Comparison of ENCODE assay signal across 26 mouse cellular contexts in genomic region chr6:134914523-134914922, GRCm38 (mm10). TPM values are rescaled to one million over a fixed set of nuclear protein-coding genes. Genes with fewer than 3 reads are reported as not detected.
A peak's percentile ranks its signal among the peaks of the same experiment; 100 is the strongest.
DNase-seq lines count a peak whose midpoint lies in the region; ATAC-seq and TF ChIP-seq lines count a peak whose summit lies in the region.
"Had no signal": no experiment of that assay in that cellular context is flagged by ENCODE, and none has a peak within 500 bp of the region (broad histone marks: within the 10 kb centered on the region; RNA-seq: fewer than 3 reads in every experiment).

No protein-coding gene starts in this region.

- H3K4me3 ChIP-seq in midbrain, embryonic 11.5 days (ENCODE audit: low read depth, low read length) = no peak overlapping the region
- no peak overlapping the region for H3K4me3 ChIP-seq in midbrain, embryonic 16.5 days (ENCODE audit: low read depth, low read length)
- H3K4me3 ChIP-seq in intestine, embryonic 16.5 days (ENCODE audit: low read length) = no peak overlapping the region
- H3K4me3 ChIP-seq in small intestine, adult 2 months (ENCODE audit: low read depth, low read length) = no peak overlapping the region
- H3K4me3 ChIP-seq: embryonic facial prominence, embryonic 13.5 days; embryonic facial prominence, embryonic 15.5 days; erythroblast, embryonic 14.5 days; forebrain, embryonic 10.5 days; forebrain, embryonic 12.5 days had no signal

- H3K4me1 ChIP-seq in midbrain, embryonic 11.5 days (ENCODE audit: control insufficient read depth, insufficient read depth, low read length) = peaks cover 9% of the 10 kb centered on the region
- H3K4me1 ChIP-seq in midbrain, embryonic 16.5 days (ENCODE audit: control insufficient read depth, insufficient read depth, low read length) = peaks cover 11% of the 10 kb centered on the region
- peaks cover 15% of the 10 kb centered on the region for H3K4me1 ChIP-seq in intestine, embryonic 16.5 days (ENCODE audit: control insufficient read depth, insufficient read depth, low read length)
- H3K4me1 ChIP-seq in small intestine, adult 2 months (ENCODE audit: control insufficient read depth, insufficient read depth, insufficient read length, low read length) = peaks cover 9% of the 10 kb centered on the region

- ATAC-seq in midbrain, embryonic 11.5 days (ENCODE audit: low FRiP score) = no peak
- no peak for ATAC-seq in midbrain, embryonic 16.5 days
- ATAC-seq in intestine, embryonic 16.5 days = peak; percentile 45
- ATAC-seq: forebrain, embryonic 14.5 days; forebrain, embryonic 16.5 days; Patski had no signal

- no peaks in the 10 kb centered on the region for H3K36me3 ChIP-seq in midbrain, embryonic 11.5 days (ENCODE audit: control insufficient read depth, insufficient read depth, low read length)
- no peaks in the 10 kb centered on the region for H3K36me3 ChIP-seq in midbrain, embryonic 16.5 days (ENCODE audit: control insufficient read depth, insufficient read depth, low read length)
- H3K36me3 ChIP-seq in intestine, embryonic 16.5 days (ENCODE audit: control insufficient read depth, insufficient read depth, low read length) = no peaks in the 10 kb centered on the region
- no peaks in the 10 kb centered on the region for H3K36me3 ChIP-seq in small intestine, adult 2 months (ENCODE audit: control insufficient read depth, insufficient read depth, low read length)
- H3K36me3 ChIP-seq: embryonic facial prominence, embryonic 13.5 days; embryonic facial prominence, embryonic 15.5 days; forebrain, embryonic 10.5 days; forebrain, embryonic 12.5 days; G1E had no signal

- no peak for TF ChIP-seq CTCF in small intestine, adult 2 months (IDR thresholded peaks at IDR 0.05; ENCODE audit: extremely low read depth, insufficient read length, insufficient replicate concordance, low read depth, low read length)

- H3K27me3 ChIP-seq in midbrain, embryonic 11.5 days (ENCODE audit: control insufficient read depth, insufficient read depth, low read length) = no peaks in the 10 kb centered on the region
- H3K27me3 ChIP-seq in midbrain, embryonic 16.5 days (ENCODE audit: control insufficient read depth, insufficient read depth, low read depth, low read length) = no peaks in the 10 kb centered on the region
- no peaks in the 10 kb centered on the region for H3K27me3 ChIP-seq in intestine, embryonic 16.5 days (replicated peaks; ENCODE audit: control insufficient read depth, insufficient read depth, low read length)
- H3K27me3 ChIP-seq in small intestine, adult 2 months (ENCODE audit: control insufficient read depth, insufficient read depth, low read length) = no peaks in the 10 kb centered on the region
- H3K27me3 ChIP-seq: embryonic facial prominence, embryonic 13.5 days; embryonic facial prominence, embryonic 15.5 days; Patski had no signal

- H3K9me3 ChIP-seq in midbrain, embryonic 11.5 days (ENCODE audit: control insufficient read depth, low read length) = no peaks in the 10 kb centered on the region
- H3K9me3 ChIP-seq in midbrain, embryonic 16.5 days (replicated peaks; ENCODE audit: control insufficient read depth, low read length, poor library complexity, severe bottlenecking) = no peaks in the 10 kb centered on the region
- H3K9me3 ChIP-seq in intestine, embryonic 16.5 days (ENCODE audit: control insufficient read depth, low read length) = no peaks in the 10 kb centered on the region
- H3K9me3 ChIP-seq: embryonic facial prominence, embryonic 13.5 days; embryonic facial prominence, embryonic 15.5 days; forebrain, embryonic 10.5 days; forebrain, embryonic 12.5 days; G1E had no signal

- DNase-seq in midbrain, embryonic 11.5 days (ENCODE audit: low spot score, missing footprints) = peak; percentile 69
- DNase-seq in ZHBTc4 (ENCODE audit: low read depth, low spot score) = peak; percentile 42
- DNase-seq in cerebellum, postnatal 10 days = no peak
- no peak for DNase-seq in right cerebral cortex, postnatal 14 days
- no peak for DNase-seq in spleen, adult 18-20 months
- DNase-seq: adrenal gland, adult 2 months; adrenal gland, postnatal 10 days; adrenal gland, postnatal 25 days; cerebellum, adult 11-12 months; cerebellum, adult 2 months; cerebellum, adult 9-10 months; cerebellum, postnatal 14 days; cerebellum, postnatal 36 days; embryo, embryonic 11 days had no signal

- no peak overlapping the region for H3K27ac ChIP-seq in midbrain, embryonic 11.5 days (ENCODE audit: low read depth, low read length)
- H3K27ac ChIP-seq in midbrain, embryonic 16.5 days (ENCODE audit: low read length) = no peak overlapping the region
- H3K27ac ChIP-seq in intestine, embryonic 16.5 days (ENCODE audit: low read length) = no peak overlapping the region
- H3K27ac ChIP-seq in small intestine, adult 2 months (ENCODE audit: insufficient read depth, low read depth, low read length) = peak overlapping the region; percentile 46; the same call in 1 of the 2 replicates
- H3K27ac ChIP-seq: embryonic facial prominence, embryonic 13.5 days; embryonic facial prominence, embryonic 15.5 days; forebrain, embryonic 10.5 days; forebrain, embryonic 12.5 days had no signal

- no peak overlapping the region for H3K9ac ChIP-seq in midbrain, embryonic 11.5 days (ENCODE audit: low read length)
- no peak overlapping the region for H3K9ac ChIP-seq in midbrain, embryonic 16.5 days (ENCODE audit: low read depth, low read length)
- no peak overlapping the region for H3K9ac ChIP-seq in intestine, embryonic 16.5 days (ENCODE audit: low read depth, low read length)
- H3K9ac ChIP-seq: embryonic facial prominence, embryonic 13.5 days; embryonic facial prominence, embryonic 15.5 days; forebrain, embryonic 12.5 days had no signal

- no peak for TF ChIP-seq POLR2A in small intestine, adult 2 months (IDR thresholded peaks at IDR 0.05; ENCODE audit: low read depth, low read length)

- WGBS in midbrain, embryonic 11.5 days = 90% methylated on average over 5 of the region's 5 CpGs
- 94% methylated on average over 5 of the region's 5 CpGs for WGBS in midbrain, embryonic 16.5 days
- 79% methylated on average over 5 of the region's 5 CpGs for WGBS in intestine, embryonic 16.5 days
- WGBS in small intestine, adult 2 months = 32% methylated on average over 5 of the region's 5 CpGs

- H3K4me2 ChIP-seq in midbrain, embryonic 11.5 days = no peak overlapping the region
- no peak overlapping the region for H3K4me2 ChIP-seq in midbrain, embryonic 16.5 days (ENCODE audit: low read length)
- no peak overlapping the region for H3K4me2 ChIP-seq in intestine, embryonic 16.5 days (ENCODE audit: low read depth, low read length)
- H3K4me2 ChIP-seq: embryonic facial prominence, embryonic 13.5 days; embryonic facial prominence, embryonic 15.5 days; forebrain, embryonic 12.5 days had no signal

RNA-seq across cellular contexts. Expression of gene Cdkn1b, which starts 5.7 kb away (rescaled TPM):
- polyA plus RNA-seq in midbrain, embryonic 11.5 days (2014; fragmentation: Nextera tagmentation; extraction: Ambion mirVana) = 27.8 and 28.0 TPM in 2 replicates
- 20.7 and 22.6 TPM in 2 replicates for polyA plus RNA-seq in midbrain, embryonic 16.5 days (2015; fragmentation: Nextera tagmentation; extraction: Ambion mirVana)
- polyA plus RNA-seq in intestine, embryonic 16.5 days (2015; fragmentation: Nextera tagmentation; extraction: Ambion mirVana) = 10.6 and 12.4 TPM in 2 replicates
- 5.8 and 16.3 TPM in 2 replicates for polyA plus RNA-seq in small intestine, adult 2 months (2012; rRNA removed)

RNA-seq across cellular contexts. Expression of gene Gpr19, which starts 16.1 kb away (rescaled TPM):
- 35.3 and 36.9 TPM in 2 replicates for polyA plus RNA-seq in midbrain, embryonic 11.5 days (2014; fragmentation: Nextera tagmentation; extraction: Ambion mirVana)
- 44.7 and 46.8 TPM in 2 replicates for polyA plus RNA-seq in midbrain, embryonic 16.5 days (2015; fragmentation: Nextera tagmentation; extraction: Ambion mirVana)
- 8.1 and 9.5 TPM in 2 replicates for polyA plus RNA-seq in intestine, embryonic 16.5 days (2015; fragmentation: Nextera tagmentation; extraction: Ambion mirVana)
- polyA plus RNA-seq in small intestine, adult 2 months (2012; rRNA removed) = 1.8 and 6.7 TPM in 2 replicates

Comparison
In these comparisons a context has a peak if more than half of its experiments do, and no peak if none do; other contexts are left out.
1. DNase-seq: peak in midbrain, embryonic 11.5 days (single experiment) and ZHBTc4 (single experiment); none in cerebellum, postnatal 10 days (0 of 2), right cerebral cortex, postnatal 14 days (single experiment) and spleen, adult 18-20 months (0 of 2).